Mouse (Mus musculus) lung, adult 10 weeks (tissue): ENCODE data around the gene Cyp2d10. TPM values are rescaled to one million over a fixed set of nuclear protein-coding genes. Genes with fewer than 3 reads are reported as not detected.

Experiments used
- polyA plus RNA-seq: library from polyadenylated mRNA; stranded (reverse); fragments of 350-450 nt; fragmentation: Illumina TruSeq; extraction: RNeasy Lipid Tissue Mini Kit (QIAGEN cat#74804); gene quantifications from one replicate; pipeline ENCODE4 v1.2.3, GENCODE M21; 2014; ENCODE audit warnings: low read depth, low replicate concordance; ENCODE audit not compliant: insufficient read depth

The Cyp2d10 gene
- polyA plus RNA-seq: not detected

GRCm38 (mm10) chr15:82406981-82407380 lies at the start of gene Cyp2d10:
Gene Cyp2d10 (minus strand): TSS chr15:82407195.

GRCm38 (mm10) chr15:82433137-82433536 lies 26.1 kb upstream of the Cyp2d10 start, which contains the start of gene Cyp2d9:
Gene Cyp2d9 (plus strand): TSS chr15:82433437.

GRCm38 (mm10) chr15:82393922-82394321 lies 13.1 kb downstream of the Cyp2d10 start, which contains the start of gene Cyp2d11:
Gene Cyp2d11 (minus strand): TSS chr15:82394022.

GRCm38 (mm10) chr15:82379871-82380713 lies 26.9 kb downstream of the Cyp2d10 start, which contains the start of gene Cyp2d22:
Gene Cyp2d22 (minus strand): TSS chr15:82380260.

GRCm38 (mm10) chr15:82354126-82354945 lies 52.7 kb downstream of the Cyp2d10 start, which contains the start of gene Ndufa6:
Gene Ndufa6 (minus strand): TSS chr15:82354322.

Other genes with a start within 250 kb of the Cyp2d10 start
- not detected for gene Shisa8, start 194.4 kb downstream of the Cyp2d10 start, polyA plus RNA-seq
- gene Tnfrsf13c, start 182.8 kb downstream of the Cyp2d10 start, polyA plus RNA-seq: 5.0 TPM
- not detected for gene Cenpm, start 162.4 kb downstream of the Cyp2d10 start, polyA plus RNA-seq
- not detected for gene 1500009C09Rik, start 154.8 kb downstream of the Cyp2d10 start, polyA plus RNA-seq
- gene Sept3, start 132.3 kb downstream of the Cyp2d10 start, polyA plus RNA-seq: 0.72 TPM
- not detected for gene Wbp2nl, start 108.2 kb downstream of the Cyp2d10 start, polyA plus RNA-seq
- gene Naga, start 68.3 kb downstream of the Cyp2d10 start, polyA plus RNA-seq: 62.8 TPM
- gene Pheta2, start 68.3 kb downstream of the Cyp2d10 start, polyA plus RNA-seq: 1.3 TPM
- 231 TPM for gene Smdt1, start 68.2 kb downstream of the Cyp2d10 start, polyA plus RNA-seq
- gene Ndufa6, start 52.9 kb downstream of the Cyp2d10 start, polyA plus RNA-seq: 285 TPM
- gene Cyp2d22, start 26.9 kb downstream of the Cyp2d10 start, polyA plus RNA-seq: 29.1 TPM
- gene Cyp2d11, start 13.2 kb downstream of the Cyp2d10 start, polyA plus RNA-seq: not detected
- gene Cyp2d9, start 26.2 kb upstream of the Cyp2d10 start, polyA plus RNA-seq: not detected
- gene Cyp2d12, start 147.9 kb upstream of the Cyp2d10 start, polyA plus RNA-seq: not detected
- not detected for gene Cyp2d34, start 213.8 kb upstream of the Cyp2d10 start, polyA plus RNA-seq